Mouse (Mus musculus) lung, postnatal 0 days (tissue): ENCODE results near the gene Mrps7. TPM values are rescaled to one million over a fixed set of nuclear protein-coding genes. Genes with fewer than 3 reads are reported as not detected.
A peak's percentile ranks its signal among the peaks of the same experiment; 100 is the strongest.

Experiments
- ATAC-seq: fragments of 200-750 bp; cut with Nextera tagmentation; 2 replicates; pipeline ENCODE4 v1.8.0; 2017; ENCODE audit warnings: moderate library complexity
- DNase-seq: peaks from one replicate; pipeline ENCODE4 v3.0.0-alpha.2; 2016; ENCODE audit warnings: low spot score
- H3K27ac ChIP-seq: fragments of 300-500 bp; sonication (generic); 2 replicates; pipeline ENCODE4 v1.5.1; 2014; ENCODE audit warnings: antibody characterized with exemption, mild to moderate bottlenecking, low read length, mixed read lengths
- H3K27me3 ChIP-seq: fragments of 300-500 bp; sonication (generic); replicated peaks from 2 replicates; pipeline ENCODE4 v1.6.1; 2014; ENCODE audit warnings: low read length, mixed read lengths; ENCODE audit not compliant: insufficient read depth
- H3K36me3 ChIP-seq: fragments of 300-500 bp; sonication (generic); 2 replicates; pipeline ENCODE4 v1.6.1; 2014; ENCODE audit warnings: low read length, mixed read lengths; ENCODE audit not compliant: insufficient read depth
- H3K4me1 ChIP-seq: fragments of 300-500 bp; sonication (generic); 2 replicates; pipeline ENCODE4 v1.6.1; 2014; ENCODE audit warnings: antibody characterized with exemption, low read depth, low read length, mixed read lengths; ENCODE audit not compliant: insufficient read depth
- H3K4me2 ChIP-seq: fragments of 300-500 bp; sonication (generic); replicated peaks from 2 replicates; pipeline ENCODE4 v1.6.1; 2014; ENCODE audit warnings: low read depth, mild to moderate bottlenecking, low read length, moderate library complexity, mixed read lengths
- H3K4me3 ChIP-seq: fragments of 300-500 bp; sonication (generic); 2 replicates; pipeline ENCODE4 v1.5.1; 2014; ENCODE audit warnings: low read depth, low read length
- H3K9ac ChIP-seq: fragments of 300-500 bp; sonication (generic); replicated peaks from 2 replicates; pipeline ENCODE4 v1.6.1; 2014; ENCODE audit warnings: low read depth, mild to moderate bottlenecking
- H3K9me3 ChIP-seq: fragments of 300-500 bp; sonication (generic); 2 replicates; pipeline ENCODE4 v1.6.1; 2016; ENCODE audit warnings: low read length, mixed read lengths
- CTCF ChIP-seq: IDR thresholded peaks from 2 replicates; pipeline ENCODE4 v1.5.1; 2016; ENCODE audit warnings: antibody characterized with exemption, mild to moderate bottlenecking
- EP300 ChIP-seq: IDR thresholded peaks from 2 replicates; pipeline ENCODE4 v1.6.1; 2016; ENCODE audit warnings: antibody characterized with exemption, mild to moderate bottlenecking, control low read depth
- WGBS: fragments of 180-500 bp; shearing (Covaris S2); extraction: QIAGEN DNeasy Blood & Tissue Kit; methylation state at CpG from one replicate; pipeline ENCODE4 v1.1.7; 2014; 5-methylcytosine and 5-hydroxymethylcytosine counted together
- polyA plus RNA-seq: library from polyadenylated mRNA; unstranded; fragments of >200 nt; fragmentation: Nextera tagmentation; extraction: Ambion mirVana; gene quantifications from 2 replicates; pipeline ENCODE4 v1.2.1, GENCODE M21; 2015

Mrps7 gene
- 47.4 and 49.2 TPM in 2 replicates for polyA plus RNA-seq

DNA sequence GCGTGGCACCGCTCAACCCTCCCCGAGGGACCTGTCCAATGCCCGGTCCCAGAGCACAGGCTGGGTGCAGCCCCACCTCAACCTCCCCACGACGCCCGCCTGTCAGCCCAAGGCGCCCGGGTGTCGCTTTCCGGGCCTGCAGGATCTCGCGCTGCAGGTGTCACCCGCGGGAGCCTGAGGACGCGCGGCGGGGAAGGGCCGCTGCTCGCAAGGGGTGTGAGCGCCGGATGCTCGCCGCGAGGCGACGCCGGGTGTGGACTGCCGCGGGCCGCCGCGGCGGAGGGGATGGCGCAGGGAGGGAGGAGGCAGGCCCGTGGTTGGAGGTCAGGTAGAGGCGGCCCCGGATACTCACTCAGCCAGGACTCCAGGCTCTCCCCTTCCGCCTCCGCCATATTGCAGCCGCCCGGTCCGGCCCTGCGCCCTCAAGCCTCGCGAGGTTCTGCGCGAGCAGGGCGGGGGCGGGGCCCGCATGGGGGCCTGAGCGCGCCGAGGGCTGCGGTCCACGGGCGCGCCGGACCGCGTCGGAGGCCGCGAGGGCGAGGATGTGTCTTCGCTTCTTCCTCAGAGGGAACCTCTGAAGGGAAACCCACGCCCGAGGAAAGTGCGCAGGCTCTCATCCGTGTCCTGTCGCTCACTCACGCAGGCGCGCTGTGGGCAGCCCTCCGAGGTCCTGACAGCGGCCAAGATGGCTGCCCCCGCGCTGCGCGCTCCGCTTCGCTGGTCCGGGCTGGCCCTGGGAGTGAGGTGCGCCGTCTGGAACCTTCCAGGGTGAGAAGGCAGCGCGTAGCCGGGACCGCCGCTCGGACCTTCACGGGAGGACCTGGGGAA is at the start of gene Mrps7, which contains the start of gene Gga3:
Gene Mrps7, plus strand, starts transcription at position 450 of the 828 bp plus-strand sequence.
Gene Gga3, minus strand, starts transcription at position 576 of the 828 bp plus-strand sequence.
- peak; percentile 98 for ATAC-seq

DNA sequence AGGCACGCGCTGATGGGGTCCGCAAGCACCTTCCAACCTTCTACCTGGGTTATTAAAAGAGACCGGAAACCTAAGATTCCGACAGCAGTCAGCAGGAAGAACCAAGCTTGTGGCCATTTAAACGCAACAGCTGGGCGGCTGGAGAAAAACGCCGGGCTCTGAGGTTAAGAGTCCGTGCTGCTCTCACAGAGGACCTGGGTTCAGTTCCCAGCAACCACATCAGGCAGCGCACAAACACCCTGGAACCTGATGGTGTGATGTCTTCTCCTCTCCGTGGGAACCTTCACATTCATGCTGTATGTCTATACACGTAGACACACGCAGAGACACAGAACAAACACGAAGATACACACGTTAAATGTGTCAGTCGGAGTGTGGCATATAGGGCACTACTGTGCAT is 48.0 kb upstream of the Mrps7 start:
- ATAC-seq (no peak), DNase-seq (no peak)
- WGBS: 71% methylated on average over 17 of the region's 17 CpGs
- Histone ChIP-seq H3K4me2 (no peak overlapping the region), H3K36me3 (no peaks in the 10 kb centered on the region), H3K27ac (no peak overlapping the region), H3K9me3 (no peaks in the 10 kb centered on the region), H3K27me3 (no peaks in the 10 kb centered on the region), H3K4me1 (no peaks in the 10 kb centered on the region), H3K9ac (no peak overlapping the region), H3K4me3 (no peak overlapping the region)
- TF ChIP-seq EP300 (no peak), CTCF (no peak)

More for the DNA sequence above, at the start of gene Mrps7, which contains the start of gene Gga3:
- H3K9ac ChIP-seq: peak within 1 kb of the TSS; percentile 93
- peak; percentile 97 for DNase-seq
- H3K9me3 ChIP-seq: no peaks in the 10 kb centered on the region
- peak within 1 kb of the TSS; percentile 90 for H3K4me2 ChIP-seq
- H3K27ac ChIP-seq: peak within 1 kb of the TSS; percentile 93
- peaks cover 7% of the 10 kb centered on the region; the same call in 1 of the 2 replicates for H3K36me3 ChIP-seq
- peak within 1 kb of the TSS; percentile 85 for H3K4me3 ChIP-seq
- TF ChIP-seq EP300: no peak
- peak; percentile 5 for TF ChIP-seq CTCF
- no peaks in the 10 kb centered on the region for H3K27me3 ChIP-seq
- WGBS: under 1% methylated on average over 70 of the region's 93 CpGs
- peaks cover 14% of the 10 kb centered on the region; the same call in 1 of the 2 replicates for H3K4me1 ChIP-seq

DNA sequence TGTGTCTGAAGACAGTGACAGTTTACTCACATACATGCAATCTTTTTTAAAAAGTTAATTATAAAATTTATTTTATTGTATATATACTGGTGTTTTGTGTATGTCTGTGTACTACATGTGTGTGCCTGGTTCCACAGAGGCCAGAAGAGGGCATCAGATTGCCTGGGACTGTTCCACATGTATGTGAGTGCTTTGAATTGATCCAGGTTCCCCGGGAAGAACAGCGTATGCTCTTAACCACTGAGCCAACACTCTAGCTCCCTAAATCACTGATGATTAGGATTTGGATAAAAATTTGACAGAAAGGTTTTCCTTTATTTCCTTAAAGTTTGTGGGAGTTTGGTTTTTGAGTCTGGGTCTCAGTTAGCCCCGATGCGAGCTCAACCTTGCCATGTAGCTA is 40.3 kb upstream of the Mrps7 start:
- TF ChIP-seq CTCF (peak; percentile 34), EP300 (no peak)
- no peaks in the 10 kb centered on the region; the same call in 1 of the 2 replicates for H3K4me1 ChIP-seq
- H3K36me3 ChIP-seq: no peaks in the 10 kb centered on the region
- 39% methylated on average over 4 of the region's 4 CpGs for WGBS
- H3K4me3 ChIP-seq: peak overlapping the region; percentile 45; the same call in 1 of the 2 replicates
- DNase-seq (peak; percentile 11), ATAC-seq (no peak)
- H3K4me2 ChIP-seq: peak overlapping the region; percentile 60
- peak overlapping the region; percentile 70; the same call in 1 of the 2 replicates for H3K9ac ChIP-seq
- no peaks in the 10 kb centered on the region for H3K9me3 ChIP-seq
- no peaks in the 10 kb centered on the region for H3K27me3 ChIP-seq
- H3K27ac ChIP-seq: no peak overlapping the region

DNA sequence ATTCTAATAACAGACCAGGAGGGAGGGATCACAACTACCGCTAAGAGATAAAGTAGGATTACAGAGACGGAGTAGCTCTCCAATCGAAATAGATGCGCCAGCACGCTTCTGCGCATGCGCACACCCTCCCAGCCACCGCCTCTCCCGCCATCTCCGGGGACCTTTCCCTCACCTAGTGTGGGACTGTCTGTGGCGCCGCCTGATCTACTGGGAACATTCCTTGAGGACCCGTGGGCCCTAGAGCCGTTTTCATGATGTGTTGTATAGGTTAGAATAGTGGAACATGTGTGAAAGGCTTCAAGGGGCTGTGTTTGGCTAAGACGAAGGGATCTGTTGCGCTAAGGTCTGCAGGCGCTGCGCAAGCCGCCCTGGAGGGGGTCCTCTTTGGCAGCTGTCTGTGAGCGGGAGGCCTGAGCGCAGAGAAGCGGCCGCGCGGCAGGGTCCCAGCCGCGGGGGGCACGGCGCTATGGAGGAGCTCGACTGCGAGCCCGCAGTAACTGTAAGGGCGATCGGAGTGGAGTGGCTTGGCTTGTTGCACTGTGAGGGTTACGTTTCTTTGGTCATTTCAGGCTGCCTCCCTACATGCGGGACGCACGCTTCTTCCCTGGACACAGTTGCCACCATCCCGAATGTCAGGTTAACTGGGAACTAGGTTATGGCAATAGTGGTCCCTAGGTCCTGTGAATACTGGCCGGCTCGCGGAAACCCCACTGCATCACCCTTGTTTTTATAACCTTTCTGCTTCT is 39.5 kb upstream of the Mrps7 start, which contains the start of gene Nup85:
Gene Nup85, plus strand, starts transcription at position 371 of the 746 bp plus-strand sequence.
- H3K36me3 ChIP-seq: no peaks in the 10 kb centered on the region; the same call in 1 of the 2 replicates
- DNase-seq (peak; percentile 98), ATAC-seq (peak; percentile 94)
- under 1% methylated on average over 42 of the region's 42 CpGs for WGBS
- no peaks in the 10 kb centered on the region for H3K9me3 ChIP-seq
- H3K4me1 ChIP-seq: no peaks in the 10 kb centered on the region; the same call in 1 of the 2 replicates
- H3K9ac ChIP-seq: peak within 1 kb of the TSS; percentile 70
- TF ChIP-seq EP300 (peak; percentile 96), CTCF (peak; percentile 37)
- H3K4me2 ChIP-seq: peak within 1 kb of the TSS; percentile 60
- peak within 1 kb of the TSS; percentile 78 for H3K27ac ChIP-seq
- peak within 1 kb of the TSS; percentile 45 for H3K4me3 ChIP-seq
- no peaks in the 10 kb centered on the region for H3K27me3 ChIP-seq

- no peak for TF ChIP-seq CTCF
- no peak for TF ChIP-seq EP300
- H3K9me3 ChIP-seq: no peaks in the 10 kb centered on the region
- peak overlapping the region; percentile 70; the same call in 1 of the 2 replicates for H3K9ac ChIP-seq
- H3K27ac ChIP-seq: no peak overlapping the region
- H3K27me3 ChIP-seq: no peaks in the 10 kb centered on the region
- H3K4me3 ChIP-seq: peak overlapping the region; percentile 45
- DNase-seq: no peak
- H3K4me1 ChIP-seq: no peaks in the 10 kb centered on the region; the same call in 1 of the 2 replicates
- H3K4me2 ChIP-seq: peak overlapping the region; percentile 60
- WGBS: 10% methylated on average over 7 of the region's 7 CpGs
- H3K36me3 ChIP-seq: peaks cover 4% of the 10 kb centered on the region
- ATAC-seq: no peak
Measured at GRCm38 (mm10) chr11:115564961-115565360, 38.8 kb upstream of the Mrps7 start.

- DNase-seq: no peak
- TF ChIP-seq CTCF (no peak), EP300 (no peak)
- Histone ChIP-seq H3K4me1 (no peaks in the 10 kb centered on the region), H3K36me3 (peaks cover 17% of the 10 kb centered on the region; the same call in 1 of the 2 replicates), H3K4me2 (no peak overlapping the region), H3K27ac (no peak overlapping the region), H3K9ac (no peak overlapping the region), H3K27me3 (no peaks in the 10 kb centered on the region), H3K4me3 (no peak overlapping the region), H3K9me3 (no peaks in the 10 kb centered on the region)
- no peak for ATAC-seq
Measured at GRCm38 (mm10) chr11:115579080-115579479, 24.6 kb upstream of the Mrps7 start.
